Mouse (Mus musculus) liver, adult 2 months (tissue): ENCODE measurements at regions not wholly inside any gene's neighbourhood (a gene's known extent, or its start where the extent isn't known, plus 50 kb on each side); places are given as distances from the start of the nearest gene placed in this dataset.

Experiments used
- CTCF ChIP-seq: fragments of 200-500 bp; IDR thresholded peaks from 2 replicates; pipeline ENCODE4 v1.5.1; 2011; ENCODE audit warnings: low read depth, low read length, control low read depth
- POLR2A ChIP-seq: fragments of 200-500 bp; IDR thresholded peaks from 2 replicates; pipeline ENCODE4 v1.6.1; 2011; ENCODE audit warnings: low read length, control low read depth; ENCODE audit not compliant: insufficient read depth; ENCODE audit errors: extremely low read depth

DNA sequence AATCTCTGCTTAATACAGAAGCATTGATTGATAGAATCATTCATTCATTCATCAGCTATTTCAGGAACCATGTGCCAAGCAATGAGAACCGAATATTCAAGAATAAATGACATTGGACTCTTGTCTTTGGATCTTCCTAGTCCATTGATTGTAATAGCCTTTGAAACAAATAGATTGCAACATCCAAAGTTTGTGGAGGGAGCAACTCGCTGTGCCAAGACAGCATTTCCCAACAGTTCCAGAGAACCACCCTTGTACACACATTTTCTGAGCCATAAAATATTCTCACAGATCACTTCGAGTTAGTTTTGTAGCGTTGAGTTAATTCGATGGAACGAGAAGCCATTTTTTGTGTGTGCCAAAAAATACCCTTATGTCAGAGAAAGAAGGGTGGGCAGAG is 65.0 kb downstream of the Tmem30b start:
- TF ChIP-seq POLR2A (no peak), CTCF (no peak)
